Mouse (Mus musculus) left cerebral cortex, postnatal 36 days (tissue): ENCODE measurements around the gene Arid3b. TPM values are rescaled to one million over a fixed set of nuclear protein-coding genes. Genes with fewer than 3 reads are reported as not detected.

Experiments used
- DNase-seq, 2 experiments: peaks; one replicate each; pipeline ENCODE4 v3.0.0; 2021 to 2022; ENCODE audit warnings: low spot score in 2 of 2, mixed read lengths in 1 of 2
- intact Hi-C: fragments of 180-260 bp; cut with DNase I; formaldehyde crosslinking; loops from one replicate; pipeline ENCODE4 v1.15.1; 2025
- total RNA-seq, 2 experiments: library from RNA; stranded (reverse); gene quantifications; 2 replicates each; pipeline ENCODE4 v1.2.3; 2021

Arid3b gene
- total RNA-seq, 2 experiments from 2014 or later: 6.4 to 13.5 TPM

- no peak for DNase-seq
- intact Hi-C loops: no loop called here
Measured at GRCm38 (mm10) chr9:57800325-57800975, 36.1 kb downstream of the Arid3b start.

GRCm38 (mm10) chr9:57798725-57799253 is 37.8 kb downstream of the Arid3b start:
- DNase-seq: no peak
- intact Hi-C loops: no loop called here

GRCm38 (mm10) chr9:57797456-57797855 is 39.1 kb downstream of the Arid3b start:
- intact Hi-C loops: no loop called here
- DNase-seq: no peak

- intact Hi-C loops: no loop called here
- DNase-seq: no peak
Measured at GRCm38 (mm10) chr9:57789733-57790132, 46.9 kb downstream of the Arid3b start.

- no peak for DNase-seq
- intact Hi-C loops: no loop called here
Measured at GRCm38 (mm10) chr9:57782656-57783055, 53.9 kb downstream of the Arid3b start.

- intact Hi-C loops: no loop called here
- DNase-seq: no peak
Measured at GRCm38 (mm10) chr9:57775736-57776135, 60.9 kb downstream of the Arid3b start.

- intact Hi-C loops: no loop called here
- DNase-seq: peak; percentile 66 to 70
Measured at GRCm38 (mm10) chr9:57775026-57775425, 61.6 kb downstream of the Arid3b start.

GRCm38 (mm10) chr9:57774168-57774567 is 62.4 kb downstream of the Arid3b start:
- intact Hi-C loops: no loop called here
- DNase-seq: no peak

- no peak for DNase-seq
- intact Hi-C loops: no loop called here
Measured at GRCm38 (mm10) chr9:57773754-57774153, 62.8 kb downstream of the Arid3b start.

- intact Hi-C loops: no loop called here
- DNase-seq: no peak
Measured at GRCm38 (mm10) chr9:57770836-57771235, 65.8 kb downstream of the Arid3b start.

GRCm38 (mm10) chr9:57770214-57770613 is 66.4 kb downstream of the Arid3b start:
- intact Hi-C loops: no loop called here

GRCm38 (mm10) chr9:57769539-57770069 is 67.0 kb downstream of the Arid3b start:
- no peak for DNase-seq
- intact Hi-C loops: no loop called here

More at GRCm38 (mm10) chr9:57770214-57770613, 66.4 kb downstream of the Arid3b start:
- DNase-seq: no peak

- no peak for DNase-seq
Measured at GRCm38 (mm10) chr9:57767231-57767630, 69.4 kb downstream of the Arid3b start.

GRCm38 (mm10) chr9:57766431-57766830 is 70.2 kb downstream of the Arid3b start:
- intact Hi-C loops: no loop called here
- peak in 1 of 2 experiments; percentile 61 for DNase-seq

More at GRCm38 (mm10) chr9:57767231-57767630, 69.4 kb downstream of the Arid3b start:
- intact Hi-C loops: no loop called here

GRCm38 (mm10) chr9:57765364-57766351 is 70.9 kb downstream of the Arid3b start, which contains the start of gene Clk3:
Clk3 (minus strand) TSS chr9:57765860.
- peak; percentile 82 to 86 for DNase-seq
- intact Hi-C loops: no loop called here

GRCm38 (mm10) chr9:57764974-57765363 is 71.6 kb downstream of the Arid3b start:
- intact Hi-C loops: loop anchor here (5.0 kb wide), 2 partner anchors 147 to 232 kb away; partner anchors contain the start of gene Ubl7
- peak; percentile 93 to 94 for DNase-seq

GRCm38 (mm10) chr9:57764147-57764973 is 72.2 kb downstream of the Arid3b start:
- DNase-seq: peak; percentile 78 to 82
- intact Hi-C loops: loop anchor here (5.0 kb wide), 2 partner anchors 148 to 233 kb away; partner anchors contain the start of gene Ubl7

- intact Hi-C loops: loop anchor here (2.0 to 5.0 kb wide), 3 partner anchors 74 to 235 kb away; partner anchors contain the start of genes Arid3b and Ubl7
- peak in 1 of 2 experiments; percentile 47 for DNase-seq
Measured at GRCm38 (mm10) chr9:57762563-57762991, 74.0 kb downstream of the Arid3b start.
